Mouse (Mus musculus): ENCODE results near the gene Fam114a2. TPM values are rescaled to one million over a fixed set of nuclear protein-coding genes. Genes with fewer than 3 reads are reported as not detected.

The Fam114a2 gene
- polyA plus RNA-seq, 1 experiment: 0.27 TPM

- Histone ChIP-seq H3K27me3 (ENCODE audit: control insufficient read depth) (no peaks in the 10 kb centered on the region), H3K36me3 (ENCODE audit: control insufficient read depth) (peaks cover 27% of the 10 kb centered on the region), H3K9me3 (ENCODE audit: control insufficient read depth, low read length) (no peaks in the 10 kb centered on the region), H3K4me1 (ENCODE audit: control insufficient read depth) (peaks cover 17% of the 10 kb centered on the region), H3K4me3 (replicated peaks) (no peak overlapping the region)
- TF ChIP-seq TAL1 (IDR thresholded peaks at IDR 0.05; ENCODE audit: low read length) (no peak), GATA1 (IDR thresholded peaks at IDR 0.05; ENCODE audit: low read length) (no peak)
These were observed 5.0 kb upstream of the Fam114a2 start for GRCm38 (mm10) chr11:57523418-57523817.

GRCm38 (mm10) chr11:57522046-57522445 is 3.6 kb upstream of the Fam114a2 start:
- peaks cover 29% of the 10 kb centered on the region for H3K4me1 ChIP-seq (ENCODE audit: control insufficient read depth)
- no peaks in the 10 kb centered on the region for H3K9me3 ChIP-seq (ENCODE audit: control insufficient read depth, low read length)
- H3K36me3 ChIP-seq (ENCODE audit: control insufficient read depth): peaks cover 22% of the 10 kb centered on the region
- H3K27me3 ChIP-seq (ENCODE audit: control insufficient read depth): no peaks in the 10 kb centered on the region
- no peak for TF ChIP-seq TAL1 (IDR thresholded peaks at IDR 0.05; ENCODE audit: low read length)
- TF ChIP-seq GATA1 (IDR thresholded peaks at IDR 0.05; ENCODE audit: low read length): no peak
- H3K4me3 ChIP-seq (replicated peaks): no peak overlapping the region

GRCm38 (mm10) chr11:57521206-57521605 is 2.8 kb upstream of the Fam114a2 start:
- Histone ChIP-seq H3K27me3 (ENCODE audit: control insufficient read depth) (no peaks in the 10 kb centered on the region), H3K4me1 (ENCODE audit: control insufficient read depth) (peaks cover 32% of the 10 kb centered on the region), H3K36me3 (ENCODE audit: control insufficient read depth) (peaks cover 22% of the 10 kb centered on the region), H3K9me3 (ENCODE audit: control insufficient read depth, low read length) (no peaks in the 10 kb centered on the region), H3K4me3 (replicated peaks) (no peak overlapping the region)
- no peak for TF ChIP-seq TAL1 (IDR thresholded peaks at IDR 0.05; ENCODE audit: low read length)

GRCm38 (mm10) chr11:57519304-57519703 is 887 bp upstream of the Fam114a2 start:
- Histone ChIP-seq H3K36me3 (ENCODE audit: control insufficient read depth) (peaks cover 22% of the 10 kb centered on the region), H3K4me1 (ENCODE audit: control insufficient read depth) (peaks cover 28% of the 10 kb centered on the region), H3K9me3 (ENCODE audit: control insufficient read depth, low read length) (no peaks in the 10 kb centered on the region), H3K27me3 (ENCODE audit: control insufficient read depth) (no peaks in the 10 kb centered on the region), H3K4me3 (replicated peaks) (peak overlapping the region; percentile 88)
- TF ChIP-seq GATA1 (IDR thresholded peaks at IDR 0.05; ENCODE audit: low read length): no peak

- peaks cover 28% of the 10 kb centered on the region for H3K4me1 ChIP-seq (ENCODE audit: control insufficient read depth)
These were observed 333 bp upstream of the Fam114a2 start for GRCm38 (mm10) chr11:57518751-57519148.

GRCm38 (mm10) chr11:57516946-57517441 is 1.4 kb downstream of the Fam114a2 start:
- Histone ChIP-seq H3K27me3 (ENCODE audit: control insufficient read depth) (no peaks in the 10 kb centered on the region), H3K4me3 (replicated peaks) (peak overlapping the region; percentile 88), H3K36me3 (ENCODE audit: control insufficient read depth) (peaks cover 30% of the 10 kb centered on the region), H3K4me1 (ENCODE audit: control insufficient read depth) (peaks cover 28% of the 10 kb centered on the region), H3K9me3 (ENCODE audit: control insufficient read depth, low read length) (no peaks in the 10 kb centered on the region)
- TF ChIP-seq GATA1 (IDR thresholded peaks at IDR 0.05; ENCODE audit: low read length) (no peak), TAL1 (IDR thresholded peaks at IDR 0.05; ENCODE audit: low read length) (no peak)

More at GRCm38 (mm10) chr11:57518751-57519148, 333 bp upstream of the Fam114a2 start:
- H3K36me3 ChIP-seq (ENCODE audit: control insufficient read depth): peaks cover 25% of the 10 kb centered on the region
- TF ChIP-seq TAL1 (IDR thresholded peaks at IDR 0.05; ENCODE audit: low read length) (no peak), GATA1 (IDR thresholded peaks at IDR 0.05; ENCODE audit: low read length) (no peak)
- H3K4me3 ChIP-seq (replicated peaks): peak overlapping the region; percentile 88
- no peaks in the 10 kb centered on the region for H3K9me3 ChIP-seq (ENCODE audit: control insufficient read depth, low read length)
- H3K27me3 ChIP-seq (ENCODE audit: control insufficient read depth): no peaks in the 10 kb centered on the region

- H3K4me3 ChIP-seq (replicated peaks): no peak overlapping the region
- H3K4me1 ChIP-seq (ENCODE audit: control insufficient read depth): peaks cover 28% of the 10 kb centered on the region
- no peaks in the 10 kb centered on the region for H3K9me3 ChIP-seq (ENCODE audit: control insufficient read depth, low read length)
- H3K36me3 ChIP-seq (ENCODE audit: control insufficient read depth): peaks cover 40% of the 10 kb centered on the region
- no peaks in the 10 kb centered on the region for H3K27me3 ChIP-seq (ENCODE audit: control insufficient read depth)
- TF ChIP-seq GATA1 (IDR thresholded peaks at IDR 0.05; ENCODE audit: low read length) (no peak), TAL1 (IDR thresholded peaks at IDR 0.05; ENCODE audit: low read length) (no peak)
These were observed 3.2 kb downstream of the Fam114a2 start for GRCm38 (mm10) chr11:57515218-57515617.

- Histone ChIP-seq H3K27me3 (ENCODE audit: control insufficient read depth) (no peaks in the 10 kb centered on the region), H3K4me3 (replicated peaks) (no peak overlapping the region), H3K4me1 (ENCODE audit: control insufficient read depth) (peaks cover 12% of the 10 kb centered on the region), H3K36me3 (ENCODE audit: control insufficient read depth) (peaks cover 91% of the 10 kb centered on the region), H3K9me3 (ENCODE audit: control insufficient read depth, low read length) (no peaks in the 10 kb centered on the region)
- TF ChIP-seq TAL1 (IDR thresholded peaks at IDR 0.05; ENCODE audit: low read length): no peak
These were observed 11.5 kb downstream of the Fam114a2 start for GRCm38 (mm10) chr11:57506899-57507298.

GRCm38 (mm10) chr11:57503155-57503554 is 15.3 kb downstream of the Fam114a2 start:
- Histone ChIP-seq H3K27me3 (ENCODE audit: control insufficient read depth) (no peaks in the 10 kb centered on the region), H3K9me3 (ENCODE audit: control insufficient read depth, low read length) (no peaks in the 10 kb centered on the region), H3K4me1 (ENCODE audit: control insufficient read depth) (peaks cover 16% of the 10 kb centered on the region), H3K36me3 (ENCODE audit: control insufficient read depth) (peaks cover 84% of the 10 kb centered on the region), H3K4me3 (replicated peaks) (no peak overlapping the region)
- TF ChIP-seq GATA1 (IDR thresholded peaks at IDR 0.05; ENCODE audit: low read length) (no peak), TAL1 (IDR thresholded peaks at IDR 0.05; ENCODE audit: low read length) (no peak)

- Histone ChIP-seq H3K36me3 (ENCODE audit: control insufficient read depth) (peaks cover 75% of the 10 kb centered on the region), H3K27me3 (ENCODE audit: control insufficient read depth) (no peaks in the 10 kb centered on the region), H3K4me1 (ENCODE audit: control insufficient read depth) (peaks cover 17% of the 10 kb centered on the region), H3K9me3 (ENCODE audit: control insufficient read depth, low read length) (no peaks in the 10 kb centered on the region), H3K4me3 (replicated peaks) (no peak overlapping the region)
- TF ChIP-seq GATA1 (IDR thresholded peaks at IDR 0.05; ENCODE audit: low read length) (no peak), TAL1 (IDR thresholded peaks at IDR 0.05; ENCODE audit: low read length) (no peak)
These were observed 20.2 kb downstream of the Fam114a2 start for GRCm38 (mm10) chr11:57498215-57498614.
